17 mouse cellular contexts compared by ENCODE assay signal in the genomic region with DNA sequence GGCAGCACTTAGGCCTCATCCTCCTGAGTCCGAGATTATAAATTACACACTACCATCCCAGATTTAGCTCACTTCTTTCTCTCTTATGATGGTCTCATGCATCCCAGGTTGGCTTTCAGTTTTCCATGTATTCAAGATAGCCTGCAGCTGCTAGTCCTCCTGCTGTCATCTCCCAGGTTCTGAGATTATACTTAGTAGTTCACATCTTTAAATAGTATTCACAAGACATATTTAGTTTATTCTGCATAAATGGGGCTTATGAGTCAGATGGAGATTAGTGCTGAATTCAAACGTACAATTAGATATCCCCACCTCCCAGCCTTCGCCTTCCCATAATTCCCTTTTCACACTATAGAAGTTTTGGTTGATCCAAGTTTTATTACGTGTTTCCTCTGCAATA.
"Had no signal": no experiment of that assay in that cellular context is flagged by ENCODE, and none has a peak within 500 bp of the region (broad histone marks: within the 10 kb centered on the region; RNA-seq: fewer than 3 reads in every experiment).

No protein-coding gene starts in this region.

- H3K36me3 ChIP-seq: midbrain, embryonic 10.5 days; midbrain, embryonic 12.5 days; neural tube, embryonic 13.5 days; neural tube, embryonic 15.5 days; stomach, embryonic 15.5 days had no signal

- ATAC-seq: midbrain, embryonic 16.5 days had no signal

- H3K4me1 ChIP-seq: midbrain, embryonic 10.5 days; midbrain, embryonic 12.5 days; neural tube, embryonic 13.5 days; neural tube, embryonic 15.5 days; stomach, embryonic 15.5 days had no signal

- H3K4me2 ChIP-seq: lung, embryonic 14.5 days; midbrain, embryonic 12.5 days; neural tube, embryonic 13.5 days; neural tube, embryonic 15.5 days; stomach, embryonic 15.5 days had no signal

- H3K27me3 ChIP-seq: midbrain, embryonic 12.5 days; neural tube, embryonic 13.5 days; neural tube, embryonic 15.5 days; stomach, embryonic 15.5 days had no signal

- H3K9me3 ChIP-seq: midbrain, embryonic 10.5 days; midbrain, embryonic 12.5 days; neural tube, embryonic 13.5 days; neural tube, embryonic 15.5 days; stomach, embryonic 15.5 days had no signal

- H3K27ac ChIP-seq: midbrain, embryonic 10.5 days; midbrain, embryonic 12.5 days; neural tube, embryonic 13.5 days; neural tube, embryonic 15.5 days; stomach, embryonic 15.5 days; stomach, postnatal 0 days had no signal

- H3K4me3 ChIP-seq: midbrain, embryonic 10.5 days; midbrain, embryonic 12.5 days; myocyte; neural tube, embryonic 13.5 days; neural tube, embryonic 15.5 days; stomach, embryonic 15.5 days had no signal

- DNase-seq: lung, adult 18-20 months; lung, embryonic 14.5 days; lung, postnatal 10 days; lung, postnatal 4 days; midbrain, embryonic 14.5 days; right cerebral cortex, postnatal 14 days; thymus, adult 2 months; thymus, postnatal 25 days; thymus, postnatal 4 days had no signal

- H3K9ac ChIP-seq: lung, embryonic 14.5 days; midbrain, embryonic 12.5 days; neural tube, embryonic 13.5 days; neural tube, embryonic 15.5 days; stomach, embryonic 15.5 days had no signal
